Mouse (Mus musculus) liver, adult 2 months (tissue): ENCODE measurements at regions not wholly inside any gene's neighbourhood (a gene's known extent, or its start where the extent isn't known, plus 50 kb on each side); places are given as distances from the start of the nearest gene placed in this dataset.

ENCODE experiments used
- CTCF ChIP-seq: fragments of 200-500 bp; IDR thresholded peaks from 2 replicates; pipeline ENCODE4 v1.5.1; 2011; ENCODE audit warnings: low read depth, low read length, control low read depth
- POLR2A ChIP-seq: fragments of 200-500 bp; IDR thresholded peaks from 2 replicates; pipeline ENCODE4 v1.6.1; 2011; ENCODE audit warnings: low read length, control low read depth; ENCODE audit not compliant: insufficient read depth; ENCODE audit errors: extremely low read depth

DNA sequence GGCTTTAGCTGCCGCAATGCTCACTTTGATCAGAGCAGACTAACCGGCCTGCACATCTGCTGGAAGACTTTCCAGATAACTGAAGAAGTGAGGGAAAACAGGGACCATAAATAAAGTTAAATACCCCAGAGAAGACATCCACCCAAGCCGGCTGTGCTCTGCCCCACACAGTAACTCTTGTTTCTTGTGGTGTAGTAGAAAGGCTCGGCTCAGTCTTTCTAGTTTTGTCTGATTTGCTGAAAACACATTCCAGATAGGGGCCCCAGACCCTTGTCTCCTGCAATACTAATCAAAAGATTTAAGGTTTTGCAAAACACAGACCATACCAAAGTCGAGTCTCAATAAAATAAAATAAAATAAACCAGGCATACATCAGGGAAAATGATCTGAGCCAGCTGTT, 213.7 kb downstream of the Wdr11 start:
- TF ChIP-seq CTCF = no peak
- no peak for TF ChIP-seq POLR2A
